Mouse (Mus musculus): ENCODE data around the gene Sfxn3.

DNA sequence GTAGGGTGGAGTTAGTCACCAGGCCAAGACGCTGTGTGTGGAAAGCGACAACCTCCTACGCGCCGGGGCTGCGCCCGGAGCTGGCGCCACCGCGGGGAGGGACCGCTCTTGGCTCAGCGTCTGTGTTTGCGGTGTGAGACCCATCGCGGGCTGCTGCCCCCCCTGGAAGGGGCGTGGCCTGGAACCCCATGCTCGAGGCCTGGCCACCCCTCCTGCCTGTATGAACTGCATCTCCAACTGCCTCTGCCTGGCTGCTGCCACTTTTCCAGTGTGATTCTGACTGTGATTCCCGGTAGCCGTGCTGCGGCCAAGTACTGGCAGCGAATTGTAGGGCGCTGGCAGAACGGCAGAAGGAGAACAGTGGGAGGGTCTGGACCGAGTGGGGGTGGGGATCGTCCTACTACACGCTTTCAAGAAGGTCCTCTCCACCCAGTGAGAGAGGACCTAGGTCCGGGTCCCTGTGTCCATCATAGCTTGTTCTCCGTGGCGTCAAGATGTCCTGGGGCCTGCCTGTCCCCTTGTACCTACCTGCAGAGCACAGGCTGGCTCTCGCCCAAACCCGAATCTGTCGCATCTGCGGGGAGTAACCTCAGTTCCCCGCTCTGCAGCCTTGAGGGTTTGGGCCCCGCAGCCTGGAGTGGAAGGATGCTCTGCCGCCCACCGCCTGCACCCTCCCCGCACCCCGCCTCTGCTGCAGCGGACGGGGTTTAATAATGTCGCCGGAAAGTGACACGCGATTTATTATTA is 32.6 kb downstream of the Sfxn3 start:
- TF ChIP-seq CTCF (IDR thresholded peaks at IDR 0.05; ENCODE audit: low read depth, low read length) = no peak
- no peak for TF ChIP-seq POLR2AphosphoS5 (IDR thresholded peaks at IDR 0.05; ENCODE audit: insufficient replicate concordance, low read depth, low read length)
- no peak for TF ChIP-seq TAL1 (conservative IDR thresholded peaks at IDR 0.05; ENCODE audit: low read depth, low read length)
- no peak for TF ChIP-seq GATA1 (IDR thresholded peaks at IDR 0.05; ENCODE audit: borderline replicate concordance, low read length)
- TF ChIP-seq GATA2 (IDR thresholded peaks at IDR 0.05; ENCODE audit: borderline replicate concordance, low read depth, low read length) = no peak

Data from G1E (cell line).